Mouse (Mus musculus) olfactory bulb, adult 2 months (tissue): ENCODE results near the gene Tom1.

Experiments
- CTCF ChIP-seq: fragments of 200-500 bp; IDR thresholded peaks from 2 replicates; pipeline ENCODE4 v1.5.1; 2012; ENCODE audit warnings: low read depth, mild to moderate bottlenecking, low read length, moderate library complexity; ENCODE audit not compliant: insufficient read depth
- POLR2A ChIP-seq: fragments of 200-500 bp; IDR thresholded peaks from 2 replicates; pipeline ENCODE4 v1.6.1; 2012; ENCODE audit warnings: mild to moderate bottlenecking, low read depth, low read length, moderate library complexity; ENCODE audit not compliant: insufficient read depth

- no peak for TF ChIP-seq CTCF
- no peak for TF ChIP-seq POLR2A
Measured at GRCm38 (mm10) chr8:74993475-74994451, 39.7 kb upstream of the Tom1 start.
